Mouse (Mus musculus): Measurements from ENCODE around the gene Arntl. TPM values are rescaled to one million over a fixed set of nuclear protein-coding genes. Genes with fewer than 3 reads are reported as not detected.

Arntl gene
- polyA plus RNA-seq, 1 experiment from 2014 or later, result 7.7 TPM

GRCm38 (mm10) chr7:113241901-113242661 is 34.8 kb downstream of the Arntl start:
- Histone ChIP-seq H3K27ac (ENCODE audit: low read depth, low read length) (no peak overlapping the region), H3K9ac (ENCODE audit: low read depth, low read length) (no peak overlapping the region), H3K9me3 (ENCODE audit: control insufficient read depth, low read length) (no peaks in the 10 kb centered on the region), H3K27me3 (ENCODE audit: control insufficient read depth, insufficient read depth, low read length) (no peaks in the 10 kb centered on the region), H3K4me2 (replicated peaks; ENCODE audit: low read depth, low read length) (no peak overlapping the region), H3K4me1 (replicated peaks; ENCODE audit: control insufficient read depth, insufficient read depth, low read length) (no peaks in the 10 kb centered on the region), H3K4me3 (ENCODE audit: low read depth, low read length) (no peak overlapping the region), H3K36me3 (ENCODE audit: control insufficient read depth, insufficient read depth, low read length) (no peaks in the 10 kb centered on the region)
- ATAC-seq (ENCODE audit: low FRiP score), result no peak
- DNase-seq (ENCODE audit: low spot score), result no peak
- WGBS, result 82% methylated on average over 12 of the region's 12 CpGs

DNA sequence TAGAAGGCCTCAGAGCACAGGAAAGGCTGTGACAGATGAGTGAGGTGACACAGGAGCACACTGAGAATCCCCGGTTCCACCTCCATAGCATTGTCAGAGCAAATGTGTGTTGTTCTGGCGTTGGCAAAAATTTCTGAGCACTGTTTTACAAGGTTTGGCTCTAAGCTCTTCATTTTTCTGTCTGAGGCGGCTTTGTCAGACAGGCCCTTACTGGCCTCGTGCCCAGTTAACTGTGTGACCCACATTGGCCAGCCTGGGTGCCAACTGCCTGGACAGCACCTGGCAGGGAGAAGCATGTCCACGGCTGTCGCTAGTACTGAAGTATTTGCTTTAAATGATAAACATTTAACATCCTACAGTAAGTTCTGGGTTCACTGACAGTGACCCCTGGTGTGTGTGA is 35.4 kb downstream of the Arntl start:
- H3K4me2 ChIP-seq (replicated peaks; ENCODE audit: low read depth, low read length), result no peak overlapping the region
- ATAC-seq (ENCODE audit: low FRiP score) (no peak), DNase-seq (ENCODE audit: low spot score) (no peak)
- H3K36me3 ChIP-seq (ENCODE audit: control insufficient read depth, insufficient read depth, low read length), result no peaks in the 10 kb centered on the region
- H3K27ac ChIP-seq (ENCODE audit: low read depth, low read length), result no peak overlapping the region
- no peak overlapping the region for H3K4me3 ChIP-seq (ENCODE audit: low read depth, low read length)
- no peaks in the 10 kb centered on the region for H3K4me1 ChIP-seq (replicated peaks; ENCODE audit: control insufficient read depth, insufficient read depth, low read length)
- H3K9me3 ChIP-seq (ENCODE audit: control insufficient read depth, low read length), result no peaks in the 10 kb centered on the region
- no peaks in the 10 kb centered on the region for H3K27me3 ChIP-seq (ENCODE audit: control insufficient read depth, insufficient read depth, low read length)
- no peak overlapping the region for H3K9ac ChIP-seq (ENCODE audit: low read depth, low read length)
- 88% methylated on average over 6 of the region's 6 CpGs for WGBS

DNA sequence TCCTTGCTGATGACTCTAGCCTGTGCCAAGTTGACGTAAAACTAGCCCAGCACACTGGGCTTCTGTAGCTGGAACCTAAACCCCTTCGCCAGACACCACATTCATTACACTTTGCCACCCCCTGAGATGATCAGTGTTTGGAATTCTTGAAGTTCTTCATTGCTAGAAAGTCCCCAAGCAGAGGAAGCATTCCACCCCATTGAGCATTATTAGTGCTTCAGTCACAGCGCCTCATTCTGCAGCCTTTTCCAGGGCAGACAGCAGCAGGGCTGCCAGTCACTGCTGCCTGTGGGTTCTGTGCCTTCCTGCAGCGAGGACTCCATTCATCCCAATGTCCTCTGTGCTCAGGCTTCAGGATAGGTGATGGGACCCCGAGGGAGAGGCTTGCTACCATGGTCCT is 37.9 kb downstream of the Arntl start:
- DNase-seq (ENCODE audit: low spot score) (no peak), ATAC-seq (ENCODE audit: low FRiP score) (no peak)
- no peaks in the 10 kb centered on the region for H3K9me3 ChIP-seq (ENCODE audit: control insufficient read depth, low read length)
- H3K27me3 ChIP-seq (ENCODE audit: control insufficient read depth, insufficient read depth, low read length), result no peaks in the 10 kb centered on the region
- no peak overlapping the region for H3K9ac ChIP-seq (ENCODE audit: low read depth, low read length)
- H3K4me2 ChIP-seq (replicated peaks; ENCODE audit: low read depth, low read length), result no peak overlapping the region
- no peaks in the 10 kb centered on the region for H3K4me1 ChIP-seq (replicated peaks; ENCODE audit: control insufficient read depth, insufficient read depth, low read length)
- H3K36me3 ChIP-seq (ENCODE audit: control insufficient read depth, insufficient read depth, low read length), result no peaks in the 10 kb centered on the region
- no peak overlapping the region for H3K4me3 ChIP-seq (ENCODE audit: low read depth, low read length)
- H3K27ac ChIP-seq (ENCODE audit: low read depth, low read length), result no peak overlapping the region
- WGBS, result 74% methylated on average over 5 of the region's 5 CpGs

GRCm38 (mm10) chr7:113246512-113246911 is 39.2 kb downstream of the Arntl start:
- DNase-seq (ENCODE audit: low spot score) (no peak), ATAC-seq (ENCODE audit: low FRiP score) (no peak)
- Histone ChIP-seq H3K4me1 (replicated peaks; ENCODE audit: control insufficient read depth, insufficient read depth, low read length) (0 out of 2 replicates have a peak, but pooled peaks cover 2% of the 10 kb centered on the region), H3K27ac (ENCODE audit: low read depth, low read length) (no peak overlapping the region), H3K27me3 (ENCODE audit: control insufficient read depth, insufficient read depth, low read length) (no peaks in the 10 kb centered on the region), H3K9me3 (ENCODE audit: control insufficient read depth, low read length) (no peaks in the 10 kb centered on the region), H3K4me3 (ENCODE audit: low read depth, low read length) (no peak overlapping the region), H3K36me3 (ENCODE audit: control insufficient read depth, insufficient read depth, low read length) (no peaks in the 10 kb centered on the region), H3K4me2 (replicated peaks; ENCODE audit: low read depth, low read length) (no peak overlapping the region), H3K9ac (ENCODE audit: low read depth, low read length) (no peak overlapping the region)
- WGBS, result 91% methylated on average over 4 of the region's 4 CpGs

DNA sequence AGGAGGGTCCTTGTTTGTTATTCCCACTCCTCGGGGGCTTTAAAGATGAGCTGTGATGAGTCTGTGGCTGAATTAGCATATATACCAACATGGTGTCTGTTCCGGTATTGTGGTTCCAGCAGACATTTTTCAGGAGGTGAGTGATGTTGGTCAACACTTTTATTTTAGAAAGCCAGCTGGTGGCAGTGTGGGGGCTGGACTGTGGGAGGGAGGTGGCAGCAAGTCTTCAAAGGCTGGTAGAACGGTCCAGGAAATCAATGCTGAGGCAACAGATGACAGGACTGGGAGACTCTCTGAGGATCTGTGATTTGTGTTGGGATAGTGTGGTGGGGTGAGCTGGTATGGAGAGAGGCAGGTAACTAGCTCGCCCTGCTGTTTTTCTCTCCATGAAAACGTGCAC is 39.9 kb downstream of the Arntl start:
- Histone ChIP-seq H3K36me3 (ENCODE audit: control insufficient read depth, insufficient read depth, low read length) (no peaks in the 10 kb centered on the region), H3K9ac (ENCODE audit: low read depth, low read length) (no peak overlapping the region), H3K4me3 (ENCODE audit: low read depth, low read length) (no peak overlapping the region), H3K4me1 (replicated peaks; ENCODE audit: control insufficient read depth, insufficient read depth, low read length) (0 out of 2 replicates have a peak, but pooled peaks cover 2% of the 10 kb centered on the region), H3K9me3 (ENCODE audit: control insufficient read depth, low read length) (no peaks in the 10 kb centered on the region), H3K4me2 (replicated peaks; ENCODE audit: low read depth, low read length) (no peak overlapping the region), H3K27me3 (ENCODE audit: control insufficient read depth, insufficient read depth, low read length) (no peaks in the 10 kb centered on the region), H3K27ac (ENCODE audit: low read depth, low read length) (no peak overlapping the region)
- no peak for ATAC-seq (ENCODE audit: low FRiP score)
- DNase-seq (ENCODE audit: low spot score), result no peak
- WGBS, result 83% methylated on average over 5 of the region's 5 CpGs

- H3K27ac ChIP-seq (ENCODE audit: low read depth, low read length), result no peak overlapping the region
- no peaks in the 10 kb centered on the region for H3K36me3 ChIP-seq (ENCODE audit: control insufficient read depth, insufficient read depth, low read length)
- H3K4me1 ChIP-seq (replicated peaks; ENCODE audit: control insufficient read depth, insufficient read depth, low read length), result 0 out of 2 replicates have a peak, but pooled peaks cover 2% of the 10 kb centered on the region
- DNase-seq (ENCODE audit: low spot score) (no peak), ATAC-seq (ENCODE audit: low FRiP score) (no peak)
- H3K9me3 ChIP-seq (ENCODE audit: control insufficient read depth, low read length), result no peaks in the 10 kb centered on the region
- H3K4me3 ChIP-seq (ENCODE audit: low read depth, low read length), result no peak overlapping the region
- WGBS, result 81% methylated on average over 16 of the region's 16 CpGs
- H3K27me3 ChIP-seq (ENCODE audit: control insufficient read depth, insufficient read depth, low read length), result no peaks in the 10 kb centered on the region
- H3K4me2 ChIP-seq (replicated peaks; ENCODE audit: low read depth, low read length), result no peak overlapping the region
- H3K9ac ChIP-seq (ENCODE audit: low read depth, low read length), result no peak overlapping the region
Measured at GRCm38 (mm10) chr7:113249134-113249825, 42.0 kb downstream of the Arntl start.

- Histone ChIP-seq H3K27me3 (ENCODE audit: control insufficient read depth, insufficient read depth, low read length) (no peaks in the 10 kb centered on the region), H3K4me3 (ENCODE audit: low read depth, low read length) (no peak overlapping the region), H3K9me3 (ENCODE audit: control insufficient read depth, low read length) (no peaks in the 10 kb centered on the region), H3K9ac (ENCODE audit: low read depth, low read length) (no peak overlapping the region), H3K27ac (ENCODE audit: low read depth, low read length) (no peak overlapping the region), H3K4me1 (replicated peaks; ENCODE audit: control insufficient read depth, insufficient read depth, low read length) (0 out of 2 replicates have a peak, but pooled peaks cover 2% of the 10 kb centered on the region), H3K36me3 (ENCODE audit: control insufficient read depth, insufficient read depth, low read length) (no peaks in the 10 kb centered on the region), H3K4me2 (replicated peaks; ENCODE audit: low read depth, low read length) (no peak overlapping the region)
- DNase-seq (ENCODE audit: low spot score), result peak; percentile 59
- WGBS, result 51% methylated on average over 3 of the region's 3 CpGs
- ATAC-seq (ENCODE audit: low FRiP score), result 0 out of 2 replicates have a peak, but pooled peaks have one; percentile 66
Measured at GRCm38 (mm10) chr7:113250433-113250991, 43.2 kb downstream of the Arntl start.

- ATAC-seq (ENCODE audit: low FRiP score) (no peak), DNase-seq (ENCODE audit: low spot score) (no peak)
- 72% methylated on average over 3 of the region's 3 CpGs for WGBS
- Histone ChIP-seq H3K36me3 (ENCODE audit: control insufficient read depth, insufficient read depth, low read length) (no peaks in the 10 kb centered on the region), H3K4me2 (replicated peaks; ENCODE audit: low read depth, low read length) (no peak overlapping the region), H3K9ac (ENCODE audit: low read depth, low read length) (no peak overlapping the region), H3K4me3 (ENCODE audit: low read depth, low read length) (no peak overlapping the region), H3K9me3 (ENCODE audit: control insufficient read depth, low read length) (no peaks in the 10 kb centered on the region), H3K4me1 (replicated peaks; ENCODE audit: control insufficient read depth, insufficient read depth, low read length) (0 out of 2 replicates have a peak, but pooled peaks cover 2% of the 10 kb centered on the region), H3K27ac (ENCODE audit: low read depth, low read length) (no peak overlapping the region), H3K27me3 (ENCODE audit: control insufficient read depth, insufficient read depth, low read length) (no peaks in the 10 kb centered on the region)
Measured at GRCm38 (mm10) chr7:113251001-113251400, 43.7 kb downstream of the Arntl start.
